Mouse (Mus musculus): ENCODE results near the gene 1700010I14Rik. TPM values are rescaled to one million over a fixed set of nuclear protein-coding genes. Genes with fewer than 3 reads are reported as not detected.

1700010I14Rik gene
- total RNA-seq (2022) = under 1 TPM in 2 of 4 experiments, not detected in 2; 0.17 to 0.52 TPM

GRCm38 (mm10) chr17:8988119-8988807 is at the start of gene 1700010I14Rik:
TSS of gene 1700010I14Rik (plus strand) at chr17:8988333.
- DNase-seq (ENCODE audit: low spot score in 2 of 2) = peak; percentile 53 to 58

- no peak for DNase-seq (ENCODE audit: low spot score in 2 of 2)
Observed at GRCm38 (mm10) chr17:8951588-8951987, 36.5 kb upstream of the 1700010I14Rik start.

DNA sequence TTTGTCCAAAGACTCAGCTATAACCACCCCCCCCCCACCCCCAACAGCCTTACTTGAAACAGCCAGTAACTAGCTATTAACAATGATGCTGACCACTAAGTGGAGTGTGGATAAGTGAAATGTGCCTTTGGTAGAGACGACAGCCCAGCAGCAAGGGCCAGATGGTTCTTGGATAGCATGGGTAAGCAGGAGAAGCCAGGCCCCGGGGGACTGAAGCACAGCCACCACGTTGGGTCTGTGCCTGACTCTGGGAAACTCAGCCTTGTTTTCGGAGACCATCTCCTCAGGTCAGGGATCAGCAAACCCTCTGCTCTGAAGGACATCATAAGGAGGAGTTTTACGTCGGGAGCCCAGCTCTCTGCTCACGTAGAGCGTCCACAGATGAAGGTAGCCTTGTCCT is 35.2 kb upstream of the 1700010I14Rik start:
- no peak for DNase-seq (ENCODE audit: low spot score in 2 of 2)

- DNase-seq (ENCODE audit: low spot score in 2 of 2) = no peak
Observed at GRCm38 (mm10) chr17:8958125-8958524, 30.0 kb upstream of the 1700010I14Rik start.

DNA sequence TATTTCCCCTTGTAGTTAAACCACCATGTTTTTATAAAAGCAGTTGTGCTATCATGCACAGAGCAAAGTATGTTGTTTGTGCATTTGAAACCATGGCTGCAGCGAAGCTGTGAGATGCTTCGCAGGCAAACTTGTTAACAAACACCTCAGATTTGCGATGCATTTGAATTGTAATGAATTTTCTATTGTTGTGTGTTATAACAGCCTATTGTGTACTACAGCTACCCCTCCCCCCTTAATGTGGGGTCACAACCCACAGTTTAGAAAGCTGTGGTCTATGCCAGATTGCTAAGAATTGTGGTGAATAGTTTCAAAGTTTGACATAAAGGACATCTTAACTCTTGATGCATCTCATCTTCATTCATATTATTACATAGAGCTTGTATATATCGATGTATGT is 27.7 kb upstream of the 1700010I14Rik start:
- DNase-seq (ENCODE audit: low spot score in 2 of 2) = no peak

DNA sequence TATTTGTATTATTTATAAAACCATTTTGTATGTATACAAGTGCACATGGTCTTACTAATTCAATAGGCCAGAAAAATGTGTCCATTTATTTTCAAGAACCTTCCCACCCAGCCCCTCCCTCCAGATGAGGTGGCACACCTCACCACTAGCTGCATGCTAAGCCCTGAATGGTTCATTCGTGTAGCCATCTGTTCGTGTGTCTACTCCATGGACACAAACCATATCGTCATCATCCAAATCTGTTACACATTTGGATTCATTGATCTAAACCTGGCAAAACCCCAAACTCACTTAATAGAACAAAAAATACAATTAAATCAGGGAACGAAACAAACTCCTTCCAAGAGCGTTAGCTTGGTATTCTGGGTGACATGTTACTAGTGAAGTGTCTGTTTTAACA is 27.0 kb upstream of the 1700010I14Rik start:
- DNase-seq (ENCODE audit: low spot score in 2 of 2) = no peak

- DNase-seq (ENCODE audit: low spot score in 2 of 2) = no peak
Observed at GRCm38 (mm10) chr17:8961644-8962043, 26.5 kb upstream of the 1700010I14Rik start.

- no peak for DNase-seq (ENCODE audit: low spot score in 2 of 2)
Observed at GRCm38 (mm10) chr17:8965177-8965576, 23.0 kb upstream of the 1700010I14Rik start.

- no peak for DNase-seq (ENCODE audit: low spot score in 2 of 2)
Observed at GRCm38 (mm10) chr17:8972152-8972854, 15.8 kb upstream of the 1700010I14Rik start.

GRCm38 (mm10) chr17:8973331-8973730 is 14.8 kb upstream of the 1700010I14Rik start:
- no peak for DNase-seq (ENCODE audit: low spot score in 2 of 2)

DNA sequence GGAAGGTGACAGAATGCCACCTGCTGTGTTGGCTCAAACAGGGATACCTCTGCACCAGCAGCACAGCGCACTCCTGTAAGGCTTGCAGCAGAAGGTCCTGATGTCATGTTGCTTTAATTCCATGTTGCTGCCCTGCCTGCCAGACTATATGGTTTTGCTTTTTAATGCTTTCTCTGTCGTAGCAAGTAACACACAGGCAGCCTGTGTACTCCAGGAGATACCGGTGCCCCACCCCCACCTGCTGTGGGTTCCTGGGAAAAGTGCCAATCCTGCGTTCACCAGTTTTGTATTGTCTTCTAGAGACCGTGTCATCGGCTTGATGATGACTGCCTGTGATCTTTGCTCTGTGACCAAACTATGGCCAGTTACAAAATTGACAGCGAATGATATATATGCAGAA is 13.7 kb upstream of the 1700010I14Rik start:
- DNase-seq (ENCODE audit: low spot score in 2 of 2) = no peak

DNA sequence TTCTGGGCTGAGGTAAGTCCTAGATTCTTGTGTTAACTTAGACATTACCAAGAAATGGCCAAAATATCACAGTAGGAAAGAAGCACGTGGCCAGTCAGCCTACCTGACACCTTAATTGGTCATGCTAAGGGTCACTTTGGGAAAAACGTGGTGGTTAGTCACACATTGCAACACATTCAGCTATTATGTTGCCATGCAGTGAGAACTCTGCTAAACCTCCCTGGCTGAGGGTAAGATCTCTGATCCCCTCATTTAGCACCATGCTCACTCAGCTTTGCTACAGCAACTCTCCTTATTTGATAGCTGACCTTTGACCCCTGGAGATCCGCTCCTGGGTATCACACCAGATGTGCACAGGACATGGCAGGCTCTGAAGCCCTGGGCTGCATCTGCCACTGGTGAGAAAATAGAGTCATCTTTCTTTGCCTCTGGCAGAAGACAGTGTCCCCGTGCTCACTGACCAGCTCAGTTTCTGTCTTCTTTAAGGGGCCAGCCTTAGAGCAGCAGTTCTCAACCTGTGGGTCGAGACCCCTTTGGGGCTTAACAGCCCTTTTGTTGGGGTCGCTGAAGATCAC is 13.2 kb upstream of the 1700010I14Rik start:
- no peak for DNase-seq (ENCODE audit: low spot score in 2 of 2)

- no peak for DNase-seq (ENCODE audit: low spot score in 2 of 2)
Observed at GRCm38 (mm10) chr17:8976745-8977144, 11.4 kb upstream of the 1700010I14Rik start.

- no peak for DNase-seq (ENCODE audit: low spot score in 2 of 2)
Observed at GRCm38 (mm10) chr17:8977271-8977670, 10.9 kb upstream of the 1700010I14Rik start.

GRCm38 (mm10) chr17:8983576-8983975 is 4.6 kb upstream of the 1700010I14Rik start:
- no peak for DNase-seq (ENCODE audit: low spot score in 2 of 2)

GRCm38 (mm10) chr17:8985714-8986113 is 2.4 kb upstream of the 1700010I14Rik start:
- DNase-seq (ENCODE audit: low spot score in 2 of 2) = no peak

GRCm38 (mm10) chr17:8986551-8986950 is 1.6 kb upstream of the 1700010I14Rik start:
- DNase-seq (ENCODE audit: low spot score in 2 of 2) = no peak

DNA sequence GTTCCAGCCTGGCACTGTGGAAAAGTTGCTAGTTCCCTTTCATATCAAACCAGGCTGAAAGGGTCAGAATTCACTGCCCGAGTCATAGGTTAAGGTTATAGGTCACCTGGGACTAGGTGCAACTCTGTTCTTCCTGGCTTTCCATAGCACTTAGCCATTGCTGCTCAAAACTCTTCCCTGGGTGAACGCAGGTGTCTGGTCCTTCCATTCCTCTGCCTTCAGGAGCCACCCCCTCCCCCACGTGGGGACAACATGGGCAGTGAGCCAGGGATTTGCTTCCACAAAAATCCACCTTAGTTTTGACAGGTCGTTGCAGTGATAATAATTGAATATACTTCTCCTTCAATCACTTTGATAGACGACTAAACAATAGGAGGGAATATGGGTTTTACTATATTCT is 764 bp upstream of the 1700010I14Rik start:
- no peak for DNase-seq (ENCODE audit: low spot score in 2 of 2)

- no peak for DNase-seq (ENCODE audit: low spot score in 2 of 2)
Observed at GRCm38 (mm10) chr17:8991160-8991559, 3.0 kb downstream of the 1700010I14Rik start.

- no peak for DNase-seq (ENCODE audit: low spot score in 2 of 2)
Observed at GRCm38 (mm10) chr17:8995344-8995743, 7.2 kb downstream of the 1700010I14Rik start.

DNA sequence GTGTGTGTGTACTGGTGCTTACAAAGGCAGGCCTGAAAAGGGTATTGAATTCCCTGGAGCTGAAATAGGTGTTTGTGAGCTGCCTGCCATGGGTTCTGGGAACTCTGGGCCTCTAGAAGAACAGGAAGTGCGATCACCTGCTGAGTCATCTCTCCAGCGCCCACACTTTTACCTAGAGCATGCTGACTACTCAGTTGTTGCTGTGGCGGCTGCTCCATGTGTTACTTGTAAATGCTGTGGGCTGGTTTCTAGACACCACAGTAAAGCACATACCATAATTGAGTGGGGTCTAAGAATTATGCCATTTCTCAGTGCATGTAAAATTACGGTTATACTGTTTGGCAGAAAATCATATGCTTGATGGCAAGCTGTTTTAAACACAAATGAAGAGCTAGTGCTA is 14.3 kb downstream of the 1700010I14Rik start:
- no peak for DNase-seq (ENCODE audit: low spot score in 2 of 2)

GRCm38 (mm10) chr17:9004516-9004915 is 16.4 kb downstream of the 1700010I14Rik start:
- no peak for DNase-seq (ENCODE audit: low spot score in 2 of 2)
